Mouse (Mus musculus) bone marrow macrophage, adult 2 months (primary cell): ENCODE results near the gene Ccr10.

Experiments used
- CTCF ChIP-seq: IDR thresholded peaks from 2 replicates; pipeline ENCODE4 v1.5.1; 2012; ENCODE audit warnings: low read depth, mild to moderate bottlenecking, low read length, moderate library complexity
- POLR2A ChIP-seq: IDR thresholded peaks from 2 replicates; pipeline ENCODE4 v1.6.1; 2012; ENCODE audit warnings: mild to moderate bottlenecking, low read depth, low read length, borderline replicate concordance

DNA sequence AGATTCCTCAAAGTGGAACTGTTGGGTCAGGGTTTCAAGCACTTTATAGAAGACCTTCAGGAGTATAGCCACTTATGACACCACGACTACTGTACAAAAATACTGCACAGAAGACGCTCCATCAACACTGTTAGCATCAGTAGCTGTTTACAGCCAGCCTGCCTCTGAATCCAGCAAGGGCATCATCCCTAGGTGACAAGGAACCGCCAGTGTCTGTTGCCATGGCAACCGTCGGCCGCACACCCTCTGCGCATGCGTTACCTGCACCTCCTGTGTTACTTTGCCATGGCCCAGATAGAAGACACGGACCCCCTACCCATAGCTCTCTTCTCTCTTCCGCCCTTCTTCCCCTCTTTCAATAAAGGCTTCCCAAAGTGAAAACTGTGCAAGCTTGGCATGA, 28.9 kb downstream of the Ccr10 start:
- TF ChIP-seq CTCF (no peak), POLR2A (no peak)
